Mouse (Mus musculus) neural tube, embryonic 15.5 days (tissue): ENCODE measurements around the gene Hnrnpc. TPM values are rescaled to one million over a fixed set of nuclear protein-coding genes. Genes with fewer than 3 reads are reported as not detected.

Source experiments
- ATAC-seq: fragments of 200-750 bp; cut with Nextera tagmentation; 2 replicates; pipeline ENCODE4 v1.8.0; 2017; ENCODE audit warnings: mild to moderate bottlenecking, moderate TSS enrichment, moderate library complexity; ENCODE audit not compliant: low FRiP score
- H3K27ac ChIP-seq: fragments of 300-500 bp; sonication (generic); replicated peaks from 2 replicates; pipeline ENCODE4 v1.5.1; 2015; ENCODE audit warnings: mild to moderate bottlenecking, inconsistent platforms
- H3K27me3 ChIP-seq: fragments of 300-500 bp; sonication (generic); replicated peaks from 2 replicates; pipeline ENCODE4 v1.6.1; 2015; ENCODE audit warnings: inconsistent platforms
- H3K36me3 ChIP-seq: fragments of 300-500 bp; sonication (generic); 2 replicates; pipeline ENCODE4 v1.6.1; 2015; ENCODE audit warnings: inconsistent platforms
- H3K4me1 ChIP-seq: fragments of 300-500 bp; sonication (generic); 2 replicates; pipeline ENCODE4 v1.6.1; 2015; ENCODE audit warnings: inconsistent platforms
- H3K4me2 ChIP-seq: fragments of 300-500 bp; sonication (generic); 2 replicates; pipeline ENCODE4 v1.6.1; 2015; ENCODE audit warnings: inconsistent platforms, mild to moderate bottlenecking, moderate library complexity
- H3K4me3 ChIP-seq: fragments of 300-500 bp; sonication (generic); replicated peaks from 2 replicates; pipeline ENCODE4 v1.5.1; 2015; ENCODE audit warnings: mild to moderate bottlenecking, inconsistent platforms
- H3K9ac ChIP-seq: fragments of 300-500 bp; sonication (generic); replicated peaks from 2 replicates; pipeline ENCODE4 v1.6.1; 2015; ENCODE audit warnings: mild to moderate bottlenecking, inconsistent platforms
- H3K9me3 ChIP-seq: fragments of 300-500 bp; sonication (generic); replicated peaks from 2 replicates; pipeline ENCODE4 v1.6.1; 2016; ENCODE audit warnings: inconsistent platforms
- WGBS: fragments of 180-500 bp; shearing (Covaris S2); methylation state at CpG from one replicate; pipeline ENCODE4 v1.1.7; 2015; ENCODE audit warnings: mixed read lengths; 5-methylcytosine and 5-hydroxymethylcytosine counted together
- polyA plus RNA-seq: library from polyadenylated mRNA; unstranded; fragments of >200 nt; fragmentation: Nextera tagmentation; extraction: Ambion mirVana; gene quantifications from 2 replicates; pipeline ENCODE4 v1.2.1, GENCODE M21; 2015

Hnrnpc gene
- polyA plus RNA-seq, 1 experiment from 2014 or later: 424 TPM

GRCm38 (mm10) chr14:52120169-52120568, 16.3 kb upstream of the Hnrnpc start:
- H3K4me2 ChIP-seq: peak overlapping the region; percentile 86
- no peak for ATAC-seq
- peaks cover 14% of the 10 kb centered on the region for H3K4me1 ChIP-seq
- H3K9me3 ChIP-seq: no peaks in the 10 kb centered on the region
- 66% methylated on average over 7 of the region's 7 CpGs for WGBS
- H3K9ac ChIP-seq: peak overlapping the region; percentile 71; the same call in 1 of the 2 replicates
- peaks cover 3% of the 10 kb centered on the region; the same call in 1 of the 2 replicates for H3K27me3 ChIP-seq
- H3K27ac ChIP-seq: 0 out of 2 replicates have a peak overlapping the region, but pooled peaks have one; percentile 83
- H3K4me3 ChIP-seq: peak overlapping the region; percentile 53
- H3K36me3 ChIP-seq: no peaks in the 10 kb centered on the region

GRCm38 (mm10) chr14:52118823-52119608, 15.2 kb upstream of the Hnrnpc start:
- under 1% methylated on average over 38 of the region's 38 CpGs for WGBS
- Histone ChIP-seq H3K27ac (peak overlapping the region; percentile 83), H3K9me3 (no peaks in the 10 kb centered on the region), H3K27me3 (peaks cover 3% of the 10 kb centered on the region; the same call in 1 of the 2 replicates), H3K4me1 (peaks cover 14% of the 10 kb centered on the region), H3K4me3 (peak overlapping the region; percentile 53), H3K9ac (peak overlapping the region; percentile 71), H3K36me3 (no peaks in the 10 kb centered on the region), H3K4me2 (peak overlapping the region; percentile 86)
- peak; percentile 88 for ATAC-seq

- Histone ChIP-seq H3K36me3 (no peaks in the 10 kb centered on the region), H3K9me3 (no peaks in the 10 kb centered on the region), H3K9ac (peak overlapping the region; percentile 71), H3K4me1 (peaks cover 14% of the 10 kb centered on the region), H3K4me3 (peak overlapping the region; percentile 53), H3K27ac (peak overlapping the region; percentile 83), H3K4me2 (peak overlapping the region; percentile 86), H3K27me3 (peaks cover 3% of the 10 kb centered on the region; the same call in 1 of the 2 replicates)
- WGBS: 19% methylated on average over 8 of the region's 8 CpGs
- peak; percentile 12; the same call in 1 of the 2 replicates for ATAC-seq
Observed at GRCm38 (mm10) chr14:52118456-52118822, 14.6 kb upstream of the Hnrnpc start.

GRCm38 (mm10) chr14:52117241-52117640, 13.4 kb upstream of the Hnrnpc start:
- 95% methylated on average over 5 of the region's 5 CpGs for WGBS
- Histone ChIP-seq H3K9ac (no peak overlapping the region), H3K9me3 (no peaks in the 10 kb centered on the region), H3K36me3 (no peaks in the 10 kb centered on the region), H3K27me3 (no peaks in the 10 kb centered on the region), H3K4me3 (no peak overlapping the region), H3K4me2 (no peak overlapping the region), H3K27ac (no peak overlapping the region), H3K4me1 (peaks cover 14% of the 10 kb centered on the region)
- no peak for ATAC-seq

GRCm38 (mm10) chr14:52114101-52114500, 10.3 kb upstream of the Hnrnpc start:
- Histone ChIP-seq H3K27me3 (no peaks in the 10 kb centered on the region), H3K36me3 (no peaks in the 10 kb centered on the region), H3K27ac (no peak overlapping the region), H3K9me3 (no peaks in the 10 kb centered on the region), H3K9ac (no peak overlapping the region), H3K4me2 (no peak overlapping the region), H3K4me3 (no peak overlapping the region), H3K4me1 (peaks cover 8% of the 10 kb centered on the region; the same call in 1 of the 2 replicates)
- WGBS: 69% methylated on average over 1 of the region's 1 CpGs
- ATAC-seq: no peak

- 94% methylated on average over 4 of the region's 4 CpGs for WGBS
- no peak within 1 kb of the TSS for H3K4me2 ChIP-seq
- H3K27ac ChIP-seq: no peak within 1 kb of the TSS
- H3K4me1 ChIP-seq: 0 out of 2 replicates have a peak, but pooled peaks cover 3% of the 10 kb centered on the region
- H3K4me3 ChIP-seq: no peak within 1 kb of the TSS
- H3K27me3 ChIP-seq: no peaks in the 10 kb centered on the region
- H3K9ac ChIP-seq: no peak within 1 kb of the TSS
- H3K9me3 ChIP-seq: no peaks in the 10 kb centered on the region
- H3K36me3 ChIP-seq: no peaks in the 10 kb centered on the region
- ATAC-seq: no peak
Observed at GRCm38 (mm10) chr14:52110346-52110745, 6.5 kb upstream of the Hnrnpc start, which contains the start of gene Rpgrip1. Gene Rpgrip1 (plus strand): TSS chr14:52110704.

- Histone ChIP-seq H3K9ac (no peak overlapping the region), H3K9me3 (no peaks in the 10 kb centered on the region), H3K4me3 (no peak overlapping the region), H3K4me1 (peaks cover 5% of the 10 kb centered on the region; the same call in 1 of the 2 replicates), H3K36me3 (no peaks in the 10 kb centered on the region), H3K27me3 (no peaks in the 10 kb centered on the region), H3K27ac (no peak overlapping the region), H3K4me2 (no peak overlapping the region)
- ATAC-seq: no peak
- WGBS: 84% methylated on average over 2 of the region's 2 CpGs
Observed at GRCm38 (mm10) chr14:52108025-52108424, 4.2 kb upstream of the Hnrnpc start.

- no peak for ATAC-seq
- H3K4me2 ChIP-seq: peak overlapping the region; percentile 17; the same call in 1 of the 2 replicates
- WGBS: 22% methylated on average over 10 of the region's 10 CpGs
Observed at GRCm38 (mm10) chr14:52106741-52107140, 2.9 kb upstream of the Hnrnpc start.

GRCm38 (mm10) chr14:52105308-52105707, 1.5 kb upstream of the Hnrnpc start:
- H3K4me2 ChIP-seq: no peak overlapping the region
- H3K9me3 ChIP-seq: no peaks in the 10 kb centered on the region
- H3K36me3 ChIP-seq: no peaks in the 10 kb centered on the region
- no peak for ATAC-seq
- peaks cover 27% of the 10 kb centered on the region for H3K4me1 ChIP-seq
- H3K27me3 ChIP-seq: no peaks in the 10 kb centered on the region
- H3K27ac ChIP-seq: peak overlapping the region; percentile 7; the same call in 1 of the 2 replicates
- WGBS: 66% methylated on average over 2 of the region's 2 CpGs
- H3K9ac ChIP-seq: no peak overlapping the region
- no peak overlapping the region for H3K4me3 ChIP-seq

More at GRCm38 (mm10) chr14:52106741-52107140, 2.9 kb upstream of the Hnrnpc start:
- H3K4me1 ChIP-seq: peaks cover 17% of the 10 kb centered on the region
- peak overlapping the region; percentile 74 for H3K27ac ChIP-seq
- no peak overlapping the region for H3K4me3 ChIP-seq
- H3K36me3 ChIP-seq: no peaks in the 10 kb centered on the region
- no peak overlapping the region for H3K9ac ChIP-seq
- no peaks in the 10 kb centered on the region for H3K9me3 ChIP-seq
- no peaks in the 10 kb centered on the region for H3K27me3 ChIP-seq

GRCm38 (mm10) chr14:52104677-52105285, 953 bp upstream of the Hnrnpc start:
- Histone ChIP-seq H3K9me3 (no peaks in the 10 kb centered on the region), H3K4me2 (peak overlapping the region; percentile 71), H3K27ac (peak overlapping the region; percentile 91), H3K4me3 (peak overlapping the region; percentile 43), H3K36me3 (no peaks in the 10 kb centered on the region), H3K4me1 (peaks cover 32% of the 10 kb centered on the region), H3K27me3 (no peaks in the 10 kb centered on the region), H3K9ac (peak overlapping the region; percentile 47)
- ATAC-seq: no peak
- 37% methylated on average over 7 of the region's 7 CpGs for WGBS

- Histone ChIP-seq H3K27ac (peak overlapping the region; percentile 97), H3K36me3 (no peaks in the 10 kb centered on the region), H3K4me3 (peak overlapping the region; percentile 90), H3K9me3 (no peaks in the 10 kb centered on the region), H3K27me3 (no peaks in the 10 kb centered on the region), H3K4me1 (peaks cover 40% of the 10 kb centered on the region), H3K4me2 (peak overlapping the region; percentile 56), H3K9ac (peak overlapping the region; percentile 90)
- under 1% methylated on average over 30 of the region's 30 CpGs for WGBS
- peak; percentile 52 for ATAC-seq
Observed at GRCm38 (mm10) chr14:52103474-52103855, 363 bp downstream of the Hnrnpc start.
